Mouse (Mus musculus): ENCODE data around the gene Pop7.

The Pop7 gene

DNA sequence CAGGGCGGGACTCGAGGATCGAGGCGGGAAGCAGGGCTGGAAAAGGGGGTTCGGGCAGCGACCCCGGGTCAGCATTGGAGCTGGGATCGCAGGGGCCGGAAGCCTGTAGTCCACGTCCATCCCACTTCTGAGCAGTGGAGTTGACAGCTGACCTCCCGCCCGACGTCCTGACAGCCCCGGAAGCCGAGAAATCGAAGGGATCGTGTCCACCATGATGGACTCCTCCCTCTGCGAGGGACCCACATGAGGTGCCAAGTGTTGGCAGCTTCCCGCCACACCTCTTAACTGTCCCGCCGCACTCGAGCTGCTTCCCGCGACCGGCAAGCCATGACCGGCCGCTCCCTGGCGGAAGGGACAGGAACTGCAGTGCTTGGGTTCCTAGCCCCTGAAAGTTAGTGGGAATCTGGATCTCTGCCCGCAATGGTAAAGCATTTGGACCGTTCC lies 371 bp upstream of the Pop7 start:
- DNase-seq (ENCODE audit: low read depth, low spot score): peak; percentile 87

DNA sequence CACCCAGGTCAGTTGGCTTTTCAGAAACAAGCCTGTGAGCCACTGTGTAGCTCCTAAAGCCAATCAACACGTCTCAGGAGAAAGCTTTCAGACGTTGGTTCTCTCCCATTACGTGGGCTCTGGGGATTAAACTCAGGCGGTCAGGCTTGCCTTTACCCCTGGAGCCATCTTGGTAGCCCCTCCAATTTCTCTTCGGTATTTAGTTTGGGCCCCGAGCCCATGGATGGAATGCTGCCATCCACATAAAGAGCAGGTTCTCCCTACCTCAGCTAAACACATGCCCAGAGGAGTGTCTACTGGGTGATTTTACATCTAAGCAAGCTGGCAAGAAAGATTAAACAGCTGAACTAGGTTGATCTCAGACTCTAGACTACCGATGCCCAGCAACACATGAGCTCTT lies 2.1 kb downstream of the Pop7 start:
- no peak for DNase-seq (ENCODE audit: low read depth, low spot score)

DNA sequence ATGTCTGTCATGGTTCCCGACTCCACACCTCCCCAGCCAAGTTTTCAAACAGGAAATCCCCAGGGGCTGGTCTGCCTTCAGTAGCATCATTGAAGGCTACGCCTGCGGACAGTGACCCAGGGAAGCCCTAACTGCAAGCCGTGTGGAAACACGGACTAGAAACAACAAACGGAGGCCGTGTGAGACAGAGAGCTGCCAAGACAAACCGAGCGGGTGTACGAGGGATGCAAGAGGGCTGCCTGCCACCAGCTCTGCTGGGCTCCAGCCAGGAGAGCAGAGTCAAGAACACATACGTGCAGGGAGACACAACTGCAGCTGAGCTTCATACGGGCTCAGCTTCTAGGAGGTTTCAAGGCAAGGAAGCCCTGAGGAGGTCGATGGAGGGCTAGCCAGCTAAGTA lies 8.5 kb downstream of the Pop7 start:
- DNase-seq (ENCODE audit: low read depth, low spot score): no peak

DNA sequence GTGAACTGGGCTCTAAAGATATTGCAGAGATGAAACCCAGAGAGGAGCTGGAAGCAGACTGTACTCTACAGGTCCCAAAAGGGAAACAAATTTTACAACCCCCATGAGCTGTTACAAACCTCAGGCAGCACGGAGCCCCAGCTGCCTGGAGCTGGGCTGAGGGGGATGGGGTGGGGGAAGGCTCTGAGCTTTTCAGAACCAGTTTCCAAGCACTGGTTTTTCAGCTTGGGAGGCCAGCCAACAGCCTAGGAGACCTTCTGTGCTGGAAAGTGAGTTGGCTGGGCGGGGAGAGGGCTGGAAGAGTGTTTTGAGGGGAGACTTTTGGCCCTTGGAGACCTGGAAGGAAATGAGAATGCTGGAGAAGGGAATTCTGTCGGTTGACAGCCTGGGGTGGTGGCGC lies 10.8 kb downstream of the Pop7 start:
- DNase-seq (ENCODE audit: low read depth, low spot score): no peak

DNA sequence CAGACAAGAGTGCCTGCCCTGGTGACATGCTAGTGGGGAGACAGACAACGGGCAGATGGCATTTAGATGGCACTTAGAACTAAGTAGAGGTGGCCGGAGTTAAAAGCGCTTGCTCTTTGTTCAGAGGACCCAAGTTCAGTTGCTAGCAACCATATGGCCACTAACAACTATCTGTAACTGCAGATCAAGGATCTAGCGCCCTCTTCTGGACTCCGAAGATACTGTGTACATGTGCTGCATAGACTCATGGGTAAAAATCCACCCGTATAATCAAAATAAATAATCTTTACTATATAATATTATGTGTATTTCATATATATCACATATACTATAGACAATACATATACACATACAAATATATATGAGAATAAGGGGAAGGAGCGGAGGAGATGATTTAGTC lies 14.7 kb downstream of the Pop7 start:
- peak; percentile 65 for DNase-seq (ENCODE audit: low read depth, low spot score)

DNA sequence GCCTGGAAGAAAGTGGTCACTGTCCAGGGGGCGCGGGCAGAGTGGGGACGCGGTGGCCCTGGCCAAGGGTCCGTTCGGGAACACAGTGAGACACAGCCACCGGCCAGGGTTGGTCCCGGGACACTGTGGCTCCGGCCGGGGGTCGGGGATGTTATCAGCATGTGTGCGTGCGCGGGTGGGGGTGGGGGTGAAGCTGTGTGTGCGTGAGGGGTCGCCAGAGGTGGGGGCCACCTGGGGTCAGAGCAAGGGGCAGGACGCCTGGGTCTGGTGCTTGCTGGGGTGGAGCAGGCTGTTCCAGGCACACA lies 16.5 kb downstream of the Pop7 start:
- DNase-seq (ENCODE audit: low read depth, low spot score): no peak

DNA sequence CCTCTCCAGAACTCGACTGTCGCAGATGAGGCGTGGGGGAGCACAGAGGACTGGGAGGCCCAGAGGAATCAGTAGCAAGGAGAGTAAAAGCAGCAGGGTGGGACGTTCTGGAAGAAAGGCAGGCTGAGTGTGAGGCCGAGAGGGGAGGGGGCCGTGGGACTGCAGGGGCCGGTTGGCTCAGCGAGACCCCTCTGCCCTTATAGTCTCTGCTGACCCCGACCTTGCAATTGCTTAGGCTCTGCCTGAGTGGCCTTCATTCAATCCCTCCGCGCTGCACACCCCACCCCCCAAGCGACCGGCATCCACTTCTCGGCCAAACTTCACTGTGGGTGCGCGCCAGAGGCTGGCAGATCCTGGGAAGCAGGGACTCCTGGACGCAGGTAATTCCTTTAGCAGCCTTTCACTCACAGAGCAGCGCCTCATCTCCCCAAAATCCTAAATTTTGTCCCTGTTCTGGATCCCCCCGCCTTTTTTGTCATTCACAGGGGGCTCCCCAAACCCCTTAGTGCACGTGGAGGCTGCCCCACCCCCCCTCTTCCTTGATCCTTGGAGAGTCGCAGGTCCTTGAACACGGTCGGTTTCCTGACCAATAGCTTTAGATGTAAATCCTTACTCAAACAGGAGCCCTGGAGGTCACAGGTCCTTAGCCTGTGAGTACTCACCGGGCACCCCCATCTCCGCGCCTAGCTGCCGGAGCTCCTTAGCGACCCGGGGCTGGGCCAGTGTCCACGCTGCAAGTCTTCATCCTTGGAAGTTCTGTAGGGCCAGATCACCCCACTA lies 17.1 kb downstream of the Pop7 start:
- no peak for DNase-seq (ENCODE audit: low read depth, low spot score)

DNA sequence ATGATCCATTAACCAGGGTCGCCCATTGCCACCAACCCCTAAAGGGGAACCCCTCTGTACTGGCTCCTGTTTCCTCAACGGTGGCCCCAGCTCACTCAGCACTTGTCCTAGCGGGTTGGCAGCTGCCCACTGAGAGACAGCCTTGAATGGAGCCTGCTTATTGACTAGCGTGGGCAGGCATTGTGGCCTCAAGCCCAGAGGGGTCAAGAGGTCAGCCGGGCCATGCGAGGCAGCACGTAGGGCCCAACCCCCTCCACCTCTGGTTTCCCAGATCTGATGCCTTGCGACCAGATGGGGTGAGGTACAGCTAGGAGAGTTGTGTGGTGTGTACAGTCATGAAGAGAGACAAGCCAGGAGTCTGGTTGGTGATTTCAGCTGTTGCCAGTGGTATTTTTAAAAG lies 20.4 kb downstream of the Pop7 start:
- DNase-seq (ENCODE audit: low read depth, low spot score): no peak

DNA sequence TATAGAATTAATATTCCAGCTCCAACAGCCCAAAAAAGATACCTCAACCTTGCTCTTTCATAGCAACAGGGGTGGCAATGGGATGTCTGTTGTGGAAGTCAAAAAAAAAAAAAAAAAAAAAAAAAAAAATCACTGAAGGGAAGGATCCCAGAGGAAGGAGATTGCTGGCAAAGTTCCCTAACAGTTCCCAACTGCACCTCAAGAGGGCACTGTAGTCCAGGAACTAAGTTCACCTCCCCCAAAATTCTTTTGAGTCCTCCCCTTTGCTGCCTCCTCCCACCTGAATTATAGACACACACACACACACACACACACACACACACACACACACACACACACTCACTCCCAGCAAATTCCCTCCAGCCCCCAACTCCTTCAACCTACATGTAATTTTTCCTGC lies 21.2 kb downstream of the Pop7 start:
- peak; percentile 53 for DNase-seq (ENCODE audit: low read depth, low spot score)

DNA sequence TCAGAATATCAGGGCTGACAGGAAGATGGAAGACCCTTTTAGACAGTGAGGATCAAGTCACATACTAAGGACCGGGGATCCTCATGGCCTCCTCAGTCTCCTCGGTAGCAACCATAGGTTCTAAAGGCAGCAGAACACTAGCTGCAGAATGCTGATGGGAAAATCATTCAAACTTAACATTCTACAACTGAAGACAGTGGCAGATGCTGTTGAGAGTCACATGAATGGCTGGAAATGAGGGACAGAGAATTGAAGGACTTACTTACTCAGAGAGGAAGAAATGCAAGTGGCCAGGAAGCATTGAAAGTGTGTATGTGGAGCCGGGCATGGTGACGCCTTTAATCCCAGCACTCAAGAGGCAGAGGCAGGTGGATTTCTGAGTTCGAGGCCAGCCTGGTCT lies 25.4 kb downstream of the Pop7 start, which contains the start of gene Zan:
Zan (minus strand) TSS at position 101 of the 400 bp plus-strand sequence.
- DNase-seq (ENCODE audit: low read depth, low spot score): no peak

DNA sequence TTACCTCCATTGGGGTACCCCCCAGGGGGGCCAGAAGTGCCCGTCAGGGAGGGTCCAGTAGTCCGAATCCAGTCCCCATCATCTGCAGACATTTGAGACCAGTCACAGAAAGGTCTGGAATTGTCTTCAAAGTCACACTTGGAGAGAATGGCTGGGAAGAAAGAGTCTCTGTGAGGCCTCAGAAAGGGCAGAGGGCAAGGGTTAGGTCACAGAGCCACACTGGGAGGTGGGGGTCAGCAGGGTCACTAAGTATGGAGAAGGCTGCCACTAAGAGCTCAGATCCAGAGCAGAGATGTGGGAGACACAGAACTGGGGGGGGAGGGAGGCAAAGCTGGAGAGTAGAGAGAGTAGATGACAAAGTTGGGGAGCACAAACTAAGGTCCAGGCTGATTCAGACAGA lies 28.0 kb downstream of the Pop7 start:
- no peak for DNase-seq (ENCODE audit: low read depth, low spot score)

DNA sequence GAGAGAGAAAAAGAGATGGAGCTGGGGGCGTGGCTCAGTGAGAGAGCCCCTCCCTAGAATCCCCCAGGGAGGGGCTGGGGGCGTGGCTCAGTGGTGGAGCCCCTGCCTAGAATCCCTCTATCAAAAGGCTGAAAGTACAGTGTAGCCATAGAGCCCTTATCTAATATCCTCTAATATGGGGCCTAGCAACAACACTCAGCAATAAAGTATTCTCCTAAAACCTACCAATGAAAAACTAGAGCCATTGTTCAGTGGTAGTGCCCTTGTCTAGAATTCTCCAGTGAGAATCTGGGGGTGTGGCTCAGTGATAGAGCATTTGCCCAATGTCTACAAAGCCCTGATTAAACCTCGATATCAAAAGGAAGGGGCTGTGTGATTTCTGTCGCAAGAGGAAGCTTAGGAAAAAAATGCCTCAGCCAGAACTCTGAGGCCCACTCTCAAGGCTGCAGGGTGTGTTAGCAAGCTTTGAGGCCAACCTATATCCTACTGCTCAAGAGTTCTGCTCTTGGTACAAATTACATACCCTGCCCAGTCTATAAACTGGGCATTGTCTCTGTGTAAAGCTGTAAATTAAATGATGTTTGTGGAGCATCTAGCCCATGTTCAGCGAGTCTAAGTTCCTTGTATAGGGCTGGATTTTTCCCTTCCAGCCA lies 29.9 kb downstream of the Pop7 start:
- no peak for DNase-seq (ENCODE audit: low read depth, low spot score)

DNA sequence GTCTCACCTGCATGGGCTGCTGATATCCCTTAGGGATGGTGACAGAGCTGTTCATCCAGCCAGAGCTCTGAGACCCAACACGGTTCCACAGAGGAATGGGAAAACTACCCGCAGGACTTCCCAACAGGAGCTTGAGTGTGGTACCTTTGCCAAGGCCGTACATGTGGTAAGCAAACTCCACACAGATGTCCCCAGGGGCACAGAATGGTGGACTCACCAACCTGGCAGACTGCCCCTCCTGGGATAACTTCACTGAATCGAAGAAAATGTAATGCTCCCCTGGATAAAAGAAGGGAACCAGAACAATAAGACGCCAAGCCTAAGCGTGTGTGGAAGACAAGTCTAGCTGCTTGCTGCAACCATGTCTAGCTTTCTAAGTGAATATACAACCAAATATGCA lies 35.4 kb downstream of the Pop7 start:
- no peak for DNase-seq (ENCODE audit: low read depth, low spot score)

DNA sequence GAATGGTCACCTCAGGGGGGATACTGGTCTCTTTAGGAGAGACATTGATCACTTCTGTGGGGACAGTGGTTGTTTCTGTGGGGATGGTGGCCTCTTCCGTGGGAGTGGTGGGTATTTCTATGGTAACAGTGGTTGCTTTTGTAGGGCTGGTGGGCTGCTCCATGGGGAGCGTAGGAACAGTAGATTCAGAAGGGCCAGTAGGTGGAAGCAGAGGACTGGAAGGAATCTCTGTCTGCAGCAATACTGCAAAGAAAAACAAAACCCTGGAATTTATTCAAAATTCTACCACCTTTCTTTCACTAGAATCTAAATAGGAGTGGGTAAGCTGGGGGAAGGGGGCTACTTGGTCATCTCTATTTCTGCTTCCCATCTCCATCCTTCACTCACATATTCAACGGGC lies 37.3 kb downstream of the Pop7 start:
- DNase-seq (ENCODE audit: low read depth, low spot score): no peak

DNA sequence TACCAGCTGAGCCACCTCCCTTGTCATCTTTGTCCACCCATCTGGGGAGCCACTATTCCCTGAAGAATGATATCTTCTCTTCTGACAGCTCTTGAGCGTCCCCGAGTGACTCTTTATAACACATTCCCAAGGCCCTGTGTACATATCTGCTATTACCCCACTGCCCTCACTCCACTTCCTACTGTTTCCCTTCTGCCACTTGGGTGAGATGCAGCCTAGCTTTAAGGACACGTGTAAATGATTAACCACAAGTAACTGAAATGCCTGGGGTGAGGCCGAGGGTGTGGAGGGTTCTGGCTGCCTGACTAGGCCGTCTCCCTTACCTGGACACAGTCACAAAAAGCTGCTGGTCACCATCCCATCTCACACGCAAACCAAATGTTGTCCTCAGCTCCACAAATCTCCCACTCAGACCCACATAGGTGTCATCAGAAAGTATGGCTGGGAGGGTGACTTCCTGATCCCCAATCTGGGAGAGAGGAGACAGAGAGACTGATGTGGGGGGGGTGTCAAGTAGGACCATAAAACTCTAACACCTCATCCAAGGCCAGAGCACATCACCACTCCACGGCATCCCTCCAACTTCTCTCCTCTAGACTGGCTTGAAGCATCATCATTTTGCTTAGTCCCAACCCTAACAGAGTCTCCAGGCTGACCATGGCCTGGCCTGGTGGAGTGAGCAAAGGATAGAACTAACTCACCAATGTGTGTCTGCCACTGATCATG lies 46.3 kb downstream of the Pop7 start:
- no peak for DNase-seq (ENCODE audit: low read depth, low spot score)

DNA sequence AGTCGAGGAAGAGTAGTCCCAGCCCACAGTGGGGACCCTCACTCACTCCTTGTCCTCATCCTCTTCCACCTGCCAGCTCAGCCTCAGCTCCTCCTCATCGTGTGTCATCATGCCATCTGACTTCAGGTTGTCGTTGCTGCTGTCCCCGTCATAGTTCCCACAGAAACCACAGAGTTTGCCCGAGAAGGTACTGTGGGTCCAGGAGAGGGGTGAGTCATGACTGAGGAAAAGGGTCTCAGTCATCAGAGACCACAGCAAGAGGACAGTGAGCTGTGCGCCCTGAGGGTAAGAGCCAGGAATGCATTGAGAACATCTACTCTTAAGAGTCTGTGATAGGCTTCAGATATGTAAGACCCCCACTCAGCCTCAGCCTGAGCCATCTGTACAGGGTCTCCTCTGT lies 47.1 kb downstream of the Pop7 start:
- no peak for DNase-seq (ENCODE audit: low read depth, low spot score)

Data from A20 (cell line).